Mouse (Mus musculus) C2C12 (cell line): ENCODE results near the gene Gm20388. TPM values are rescaled to one million over a fixed set of nuclear protein-coding genes. Genes with fewer than 3 reads are reported as not detected.

ENCODE experiments used
- H3K27me3 ChIP-seq: one replicate; pipeline ENCODE4 v1.6.1; 2011; ENCODE audit not compliant: control insufficient read depth, insufficient read depth, insufficient read length
- H3K36me3 ChIP-seq: one replicate; pipeline ENCODE4 v1.6.1; 2011; ENCODE audit not compliant: control insufficient read depth, insufficient read depth
- H3K4me3 ChIP-seq: one replicate; pipeline ENCODE4 v1.5.1; 2011; ENCODE audit warnings: mild to moderate bottlenecking, control low read depth; ENCODE audit not compliant: poor library complexity, insufficient read depth, severe bottlenecking
- H3K79me2 ChIP-seq: one replicate; pipeline ENCODE4 v1.6.1; 2011; ENCODE audit not compliant: control insufficient read depth, insufficient read depth
- H3K79me3 ChIP-seq: one replicate; pipeline ENCODE4 v1.6.1; 2011; ENCODE audit warnings: low read depth, control low read depth
- H3ac ChIP-seq: one replicate; pipeline ENCODE3; 2011; ENCODE audit warnings: low read depth; ENCODE audit not compliant: control insufficient read depth, insufficient read length
- CEBPB ChIP-seq: IDR thresholded peaks from one replicate; pipeline ENCODE4 v1.6.1; 2011; ENCODE audit warnings: low read depth, mild to moderate bottlenecking, control low read depth, moderate library complexity
- CTCF ChIP-seq: IDR thresholded peaks from one replicate; pipeline ENCODE4 v1.5.1; 2011; ENCODE audit not compliant: control insufficient read depth, insufficient read depth, insufficient read length
- FOSL1 ChIP-seq: IDR thresholded peaks from one replicate; pipeline ENCODE4 v1.8.0; 2011; ENCODE audit warnings: mild to moderate bottlenecking, low read length; ENCODE audit not compliant: poor library complexity, insufficient read depth, severe bottlenecking
- MAX ChIP-seq: IDR thresholded peaks from one replicate; pipeline ENCODE4 v1.6.1; 2011; ENCODE audit warnings: mild to moderate bottlenecking, control low read depth
- MYOD1 ChIP-seq: IDR thresholded peaks from one replicate; pipeline ENCODE4 v1.6.1; 2011; ENCODE audit warnings: low read depth; ENCODE audit not compliant: control insufficient read depth, insufficient read length
- MYOG ChIP-seq: IDR thresholded peaks from one replicate; pipeline ENCODE4 v1.6.1; 2011; ENCODE audit not compliant: control insufficient read depth, insufficient read length; ENCODE audit errors: extremely low read depth
- USF1 ChIP-seq: IDR thresholded peaks from one replicate; pipeline ENCODE4 v1.6.1; 2011; ENCODE audit warnings: low read depth, mild to moderate bottlenecking, control low read depth, moderate library complexity
- polyA plus RNA-seq: library from polyadenylated mRNA; unstranded; fragments of >200 nt; fragmentation: generic; extraction: Trizol; gene quantifications from one replicate; pipeline ENCODE4 v1.2.1, GENCODE M21; 2012; ENCODE audit warnings: missing spikeins

Gene Gm20388
- polyA plus RNA-seq, 1 experiment: 15.0 TPM

DNA sequence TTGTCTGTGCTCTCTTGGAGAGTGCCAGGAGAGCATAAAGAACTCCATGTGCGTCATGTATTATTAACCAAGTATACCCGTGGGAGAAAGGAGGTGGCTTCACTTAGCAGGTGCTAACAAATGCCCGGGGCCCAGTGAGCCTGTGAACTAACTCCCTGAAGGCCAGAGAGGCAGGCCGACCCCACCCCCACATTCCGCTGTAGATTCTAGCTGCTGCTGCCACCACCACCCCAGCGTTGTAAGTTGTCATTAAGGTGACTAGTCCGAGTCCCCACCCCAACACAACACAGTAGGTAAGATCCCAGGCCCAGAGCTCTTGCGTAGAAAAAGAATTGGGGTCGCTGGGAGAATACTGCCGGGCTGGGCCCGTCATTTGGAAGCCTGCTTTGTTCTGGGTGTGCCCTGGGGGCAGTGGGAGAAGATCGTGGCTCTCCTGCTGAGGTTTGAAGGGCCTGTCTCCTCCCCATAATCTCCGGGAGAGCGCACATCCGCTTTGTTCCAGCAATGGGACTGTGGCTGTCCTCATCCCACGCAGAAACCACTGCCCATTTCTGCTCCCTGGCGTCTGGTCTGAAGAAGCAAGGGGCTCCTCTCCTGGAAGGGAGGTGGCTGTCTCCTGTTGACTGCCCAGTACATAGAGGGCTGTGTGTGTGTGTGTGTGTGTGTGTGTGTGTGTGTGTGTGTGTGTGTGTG is 1214.1 kb downstream of the Gm20388 start:
- Histone ChIP-seq H3K4me3 (peak overlapping the region; percentile 26), H3K79me3 (peaks cover 23% of the 10 kb centered on the region), H3K27me3 (no peaks in the 10 kb centered on the region), H3ac (peak overlapping the region; percentile 65), H3K36me3 (peaks cover 26% of the 10 kb centered on the region), H3K79me2 (peaks cover 55% of the 10 kb centered on the region)
- TF ChIP-seq MAX (peak; percentile 21), MYOD1 (no peak)

DNA sequence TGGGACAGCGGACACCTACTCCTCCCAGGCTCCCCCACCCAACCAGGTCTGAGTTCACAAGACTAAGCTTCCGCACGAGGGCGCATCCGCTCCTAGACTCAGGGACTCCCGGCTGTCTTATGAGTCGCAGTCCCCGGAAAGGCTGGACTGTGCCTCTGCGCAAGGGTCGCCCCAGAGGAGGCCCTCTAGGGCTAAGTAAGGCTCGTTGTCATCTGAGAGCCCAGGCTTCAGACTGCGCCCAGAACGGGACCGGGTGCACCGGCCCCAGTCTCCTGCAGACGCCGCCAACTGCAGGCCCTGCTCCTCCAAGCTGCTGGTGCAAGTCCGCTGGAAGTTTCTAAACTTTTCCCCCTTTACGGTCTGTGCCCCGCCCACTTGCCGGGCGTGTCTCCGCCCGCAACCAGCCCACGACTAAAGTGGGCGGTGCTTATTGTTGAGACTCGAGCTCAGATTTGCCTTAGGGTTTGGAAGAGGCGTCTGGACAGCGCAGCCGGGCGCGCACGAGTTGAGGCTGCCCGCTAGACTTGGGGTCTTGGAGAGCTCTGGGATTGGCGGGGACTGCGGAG is 1214.8 kb downstream of the Gm20388 start:
- Histone ChIP-seq H3K4me3 (peak overlapping the region; percentile 37), H3K36me3 (peaks cover 26% of the 10 kb centered on the region), H3K79me3 (peaks cover 16% of the 10 kb centered on the region), H3K79me2 (peaks cover 48% of the 10 kb centered on the region), H3ac (peak overlapping the region; percentile 71), H3K27me3 (no peaks in the 10 kb centered on the region)
- TF ChIP-seq MAX (no peak), CTCF (peak; percentile 34)

DNA sequence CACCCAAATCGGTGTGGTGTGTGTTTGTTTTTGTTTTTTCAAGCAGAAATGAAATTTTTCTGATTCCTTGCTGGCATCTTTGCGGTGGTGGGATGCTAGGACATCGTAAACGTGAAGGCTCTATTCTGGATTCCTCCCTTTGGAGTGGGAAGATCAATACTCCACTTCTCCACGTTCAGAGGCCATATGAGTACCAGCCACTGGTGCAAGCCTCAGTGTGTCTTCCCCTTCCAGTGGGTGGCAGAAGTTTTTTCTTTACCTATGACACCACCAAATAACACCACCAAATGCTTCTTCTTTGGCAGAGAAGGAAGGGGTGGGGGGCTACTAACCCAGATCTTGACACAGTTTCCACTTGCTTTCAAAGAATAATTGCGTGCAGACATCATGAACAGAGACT is 1215.5 kb downstream of the Gm20388 start:
- Histone ChIP-seq H3K79me3 (peaks cover 9% of the 10 kb centered on the region), H3K79me2 (peaks cover 40% of the 10 kb centered on the region), H3ac (peak overlapping the region; percentile 55), H3K36me3 (peaks cover 23% of the 10 kb centered on the region), H3K27me3 (no peaks in the 10 kb centered on the region), H3K4me3 (peak overlapping the region; percentile 37)
- TF ChIP-seq MYOD1 (no peak), MAX (no peak), USF1 (no peak), CEBPB (no peak), CTCF (no peak), FOSL1 (no peak), MYOG (no peak)

DNA sequence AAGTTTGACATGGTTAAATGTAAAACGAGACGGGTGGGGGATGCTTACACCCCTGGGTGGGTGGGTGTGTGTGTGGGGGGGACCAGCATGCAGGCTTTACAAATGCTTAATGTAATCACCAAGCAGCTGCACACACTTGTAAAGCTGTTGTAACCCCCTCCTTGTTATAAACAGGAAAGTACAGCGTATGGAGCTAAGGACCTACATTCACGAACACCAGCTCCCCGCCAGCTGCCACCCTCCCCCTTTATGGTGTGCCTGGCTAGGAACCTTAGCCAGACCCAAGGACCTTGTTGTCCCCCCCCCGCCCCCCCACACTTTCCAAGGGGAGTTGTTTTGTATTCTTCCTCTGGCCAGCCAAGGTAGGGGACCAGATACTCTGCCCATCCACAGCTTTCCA is 1216.1 kb downstream of the Gm20388 start:
- Histone ChIP-seq H3K27me3 (no peaks in the 10 kb centered on the region), H3K36me3 (peaks cover 18% of the 10 kb centered on the region), H3K79me3 (peaks cover 4% of the 10 kb centered on the region), H3K4me3 (no peak overlapping the region), H3K79me2 (peaks cover 35% of the 10 kb centered on the region), H3ac (no peak overlapping the region)
- TF ChIP-seq MAX: no peak
- no peak for TF ChIP-seq CTCF
- no peak for TF ChIP-seq USF1
- TF ChIP-seq MYOD1: no peak
- TF ChIP-seq FOSL1: no peak

DNA sequence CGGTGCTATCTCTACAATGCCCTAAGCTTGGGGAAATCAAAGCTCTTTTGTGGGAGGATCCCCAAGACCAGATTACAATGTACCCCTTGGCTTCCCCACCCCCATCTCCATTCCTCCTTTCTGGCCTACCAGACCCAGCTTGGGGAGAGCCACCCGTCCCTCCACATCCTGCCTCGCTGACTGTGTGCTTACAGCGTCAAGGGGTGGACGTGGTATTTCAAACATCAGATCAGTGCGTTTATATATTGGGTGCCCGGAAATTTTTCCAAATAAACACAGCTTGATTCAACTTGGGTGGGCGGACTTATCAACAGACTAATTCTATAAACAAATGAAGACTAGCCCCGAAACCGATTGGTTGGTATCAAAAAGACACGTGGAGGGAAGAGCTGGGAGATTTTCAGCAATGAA is 1216.7 kb downstream of the Gm20388 start:
- Histone ChIP-seq H3K79me3 (no peaks in the 10 kb centered on the region), H3K27me3 (no peaks in the 10 kb centered on the region), H3K36me3 (peaks cover 14% of the 10 kb centered on the region), H3K79me2 (peaks cover 29% of the 10 kb centered on the region), H3K4me3 (no peak overlapping the region), H3ac (no peak overlapping the region)
- no peak for TF ChIP-seq CTCF
- TF ChIP-seq MAX: no peak
- TF ChIP-seq MYOG: no peak
- no peak for TF ChIP-seq MYOD1
- TF ChIP-seq CEBPB: no peak
- no peak for TF ChIP-seq USF1
- TF ChIP-seq FOSL1: no peak

DNA sequence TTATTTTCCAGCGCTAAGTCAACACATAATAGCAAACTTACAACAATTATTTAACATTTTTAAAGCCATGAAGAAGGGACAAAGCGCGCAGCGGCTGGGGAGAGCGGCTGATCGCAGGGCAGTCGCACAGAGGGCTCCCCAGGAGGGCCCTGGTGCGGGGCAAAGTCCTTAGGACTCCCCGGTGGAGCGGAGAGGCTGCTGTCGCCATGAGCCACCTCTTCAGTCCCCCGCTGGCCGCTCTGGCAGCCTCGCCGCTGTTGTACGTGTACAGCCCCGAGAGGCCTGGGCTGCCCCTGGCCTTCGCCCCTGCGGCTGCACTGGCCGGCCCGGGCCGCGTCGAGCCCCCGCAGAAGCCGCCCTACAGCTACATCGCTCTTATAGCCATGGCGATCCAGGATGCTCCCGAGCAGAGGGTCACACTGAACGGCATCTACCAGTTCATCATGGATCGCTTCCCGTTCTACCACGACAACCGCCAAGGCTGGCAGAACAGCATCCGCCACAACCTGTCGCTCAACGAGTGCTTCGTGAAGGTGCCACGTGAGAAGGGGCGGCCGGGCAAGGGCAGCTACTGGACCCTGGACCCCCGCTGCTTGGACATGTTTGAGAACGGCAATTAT is 1217.2 kb downstream of the Gm20388 start, which contains the start of gene Foxl1:
Gene Foxl1, plus strand, starts transcription at position 185 of the 620 bp plus-strand sequence.
- H3ac ChIP-seq: no peak within 1 kb of the TSS
- no peaks in the 10 kb centered on the region for H3K27me3 ChIP-seq
- no peaks in the 10 kb centered on the region for H3K79me3 ChIP-seq
- H3K36me3 ChIP-seq: peaks cover 8% of the 10 kb centered on the region
- H3K4me3 ChIP-seq: no peak within 1 kb of the TSS
- peaks cover 23% of the 10 kb centered on the region for H3K79me2 ChIP-seq
- no peak for TF ChIP-seq MAX
